Mouse (Mus musculus) bone marrow macrophage, adult 2 months (primary cell): ENCODE measurements at regions not wholly inside any gene's neighbourhood (a gene's known extent, or its start where the extent isn't known, plus 50 kb on each side); places are given as distances from the start of the nearest gene placed in this dataset.

Experiments
- CTCF ChIP-seq: IDR thresholded peaks from 2 replicates; pipeline ENCODE4 v1.5.1; 2012; ENCODE audit warnings: low read depth, mild to moderate bottlenecking, low read length, moderate library complexity
- POLR2A ChIP-seq: IDR thresholded peaks from 2 replicates; pipeline ENCODE4 v1.6.1; 2012; ENCODE audit warnings: mild to moderate bottlenecking, low read depth, low read length, borderline replicate concordance

GRCm38 (mm10) chr2:158951061-158951460 is 156.5 kb downstream of the Dhx35 start:
- TF ChIP-seq POLR2A (no peak), CTCF (no peak)
